In genomic region chr13:95822918-95823317, GRCm38 (mm10) we compare ENCODE assay signal across 17 mouse cellular contexts.
DNase-seq lines count a peak whose midpoint lies in the region; ATAC-seq and TF ChIP-seq lines count a peak whose summit lies in the region.
"Had no signal": no experiment of that assay in that cellular context is flagged by ENCODE, and none has a peak within 500 bp of the region (broad histone marks: within the 10 kb centered on the region; RNA-seq: fewer than 3 reads in every experiment).

No protein-coding gene starts in this region.

- no peaks in the 10 kb centered on the region for H3K36me3 ChIP-seq in hindbrain, embryonic 16.5 days (ENCODE audit: control insufficient read depth, insufficient read depth, low read length)
- no peaks in the 10 kb centered on the region for H3K36me3 ChIP-seq in hindbrain, embryonic 11.5 days (ENCODE audit: control insufficient read depth, insufficient read depth, low read length)
- no peaks in the 10 kb centered on the region for H3K36me3 ChIP-seq in forebrain, embryonic 14.5 days (ENCODE audit: control insufficient read depth, insufficient read depth, low read length)
- no peaks in the 10 kb centered on the region for H3K36me3 ChIP-seq in midbrain, postnatal 0 days (ENCODE audit: insufficient read depth, low read length)
- H3K36me3 ChIP-seq: embryonic facial prominence, embryonic 12.5 days; heart, embryonic 13.5 days; stomach, embryonic 15.5 days had no signal

- H3K4me3 ChIP-seq in hindbrain, embryonic 16.5 days (ENCODE audit: low read length): no peak overlapping the region
- no peak overlapping the region for H3K4me3 ChIP-seq in hindbrain, embryonic 11.5 days (ENCODE audit: low read depth, low read length)
- H3K4me3 ChIP-seq in forebrain, embryonic 14.5 days (ENCODE audit: low read depth, low read length): no peak overlapping the region
- H3K4me3 ChIP-seq in midbrain, postnatal 0 days (ENCODE audit: low read depth, low read length): no peak overlapping the region
- H3K4me3 ChIP-seq: embryonic facial prominence, embryonic 12.5 days; heart, embryonic 13.5 days; stomach, embryonic 15.5 days had no signal

- ATAC-seq in hindbrain, embryonic 16.5 days: peak; percentile 71; the same call in 1 of the 2 replicates
- no peak for ATAC-seq in hindbrain, embryonic 11.5 days (ENCODE audit: low FRiP score)
- ATAC-seq in forebrain, embryonic 14.5 days: peak; percentile 46; the same call in 1 of the 2 replicates
- peak; percentile 74 for ATAC-seq in midbrain, postnatal 0 days (ENCODE audit: low FRiP score)

- no peaks in the 10 kb centered on the region for H3K9me3 ChIP-seq in hindbrain, embryonic 16.5 days (ENCODE audit: control insufficient read depth, low read length)
- no peaks in the 10 kb centered on the region for H3K9me3 ChIP-seq in hindbrain, embryonic 11.5 days (ENCODE audit: control insufficient read depth, low read length)
- H3K9me3 ChIP-seq in forebrain, embryonic 14.5 days (replicated peaks; ENCODE audit: control insufficient read depth, low read length): no peaks in the 10 kb centered on the region
- no peaks in the 10 kb centered on the region for H3K9me3 ChIP-seq in midbrain, postnatal 0 days (ENCODE audit: low read length)
- H3K9me3 ChIP-seq: embryonic facial prominence, embryonic 12.5 days; stomach, embryonic 15.5 days had no signal

- no peak overlapping the region for H3K9ac ChIP-seq in hindbrain, embryonic 16.5 days (ENCODE audit: low read depth, low read length)
- H3K9ac ChIP-seq in hindbrain, embryonic 11.5 days (ENCODE audit: low read depth, low read length): no peak overlapping the region
- no peak overlapping the region for H3K9ac ChIP-seq in forebrain, embryonic 14.5 days (ENCODE audit: low read length)
- no peak overlapping the region for H3K9ac ChIP-seq in midbrain, postnatal 0 days (replicated peaks; ENCODE audit: low read length, poor library complexity, severe bottlenecking)
- H3K9ac ChIP-seq: embryonic facial prominence, embryonic 12.5 days; heart, embryonic 13.5 days; liver, embryonic 14.5 days; stomach, embryonic 15.5 days had no signal

- 49% methylated on average over 6 of the region's 6 CpGs for WGBS in hindbrain, embryonic 16.5 days
- 86% methylated on average over 6 of the region's 6 CpGs for WGBS in hindbrain, embryonic 11.5 days
- WGBS in forebrain, embryonic 14.5 days: 33% methylated on average over 6 of the region's 6 CpGs
- 25% methylated on average over 6 of the region's 6 CpGs for WGBS in midbrain, postnatal 0 days

- H3K4me1 ChIP-seq in hindbrain, embryonic 16.5 days (ENCODE audit: control insufficient read depth, insufficient read depth, low read depth, low read length): no peaks in the 10 kb centered on the region; the same call in 1 of the 2 replicates
- no peaks in the 10 kb centered on the region for H3K4me1 ChIP-seq in hindbrain, embryonic 11.5 days (replicated peaks; ENCODE audit: control insufficient read depth, insufficient read depth, low read length)
- H3K4me1 ChIP-seq in forebrain, embryonic 14.5 days (ENCODE audit: control insufficient read depth, insufficient read depth, low read length): peaks cover 6% of the 10 kb centered on the region; the same call in 1 of the 2 replicates
- H3K4me1 ChIP-seq in midbrain, postnatal 0 days (ENCODE audit: insufficient read depth, low read length): no peaks in the 10 kb centered on the region; the same call in 1 of the 2 replicates

- H3K27me3 ChIP-seq in hindbrain, embryonic 16.5 days (replicated peaks; ENCODE audit: control insufficient read depth, insufficient read depth, low read length): no peaks in the 10 kb centered on the region
- no peaks in the 10 kb centered on the region for H3K27me3 ChIP-seq in hindbrain, embryonic 11.5 days (ENCODE audit: control insufficient read depth, insufficient read depth, low read length)
- H3K27me3 ChIP-seq in forebrain, embryonic 14.5 days (replicated peaks; ENCODE audit: control insufficient read depth, insufficient read depth, low read length): no peaks in the 10 kb centered on the region
- no peaks in the 10 kb centered on the region for H3K27me3 ChIP-seq in midbrain, postnatal 0 days (ENCODE audit: insufficient read depth, low read length)
- H3K27me3 ChIP-seq: CH12.LX; embryonic facial prominence, embryonic 12.5 days; heart, embryonic 13.5 days; stomach, embryonic 15.5 days had no signal

- DNase-seq in hindbrain, embryonic 11.5 days (ENCODE audit: low spot score): no peak
- DNase-seq in retina, embryonic 14.5 days (ENCODE audit: low spot score): peak; percentile 40
- DNase-seq in retina, postnatal 1 day: no peak
- DNase-seq in forebrain, embryonic 14.5 days (ENCODE audit: low spot score): peak; percentile 84
- peak; percentile 77 for DNase-seq in midbrain, postnatal 0 days (ENCODE audit: low spot score)
- DNase-seq in thymus, adult 18-20 months: no peak
- DNase-seq: cerebellum, adult 9-10 months; gastrocnemius, postnatal 36 days; kidney, adult 9 months; lung, postnatal 14 days; thymus, postnatal 25 days had no signal

- H3K27ac ChIP-seq in hindbrain, embryonic 16.5 days (ENCODE audit: low read depth, low read length): no peak overlapping the region
- H3K27ac ChIP-seq in hindbrain, embryonic 11.5 days (ENCODE audit: low read depth, low read length): no peak overlapping the region
- H3K27ac ChIP-seq in forebrain, embryonic 14.5 days (ENCODE audit: low read depth, low read length): no peak overlapping the region
- H3K27ac ChIP-seq in midbrain, postnatal 0 days (ENCODE audit: low read depth, low read length): no peak overlapping the region
- H3K27ac ChIP-seq: embryonic facial prominence, embryonic 12.5 days; heart, embryonic 13.5 days; liver, embryonic 14.5 days; stomach, embryonic 15.5 days had no signal

- no peak overlapping the region for H3K4me2 ChIP-seq in hindbrain, embryonic 16.5 days (ENCODE audit: low read length)
- H3K4me2 ChIP-seq in hindbrain, embryonic 11.5 days (replicated peaks; ENCODE audit: low read depth, low read length): no peak overlapping the region
- H3K4me2 ChIP-seq in forebrain, embryonic 14.5 days (ENCODE audit: low read length): no peak overlapping the region
- H3K4me2 ChIP-seq in midbrain, postnatal 0 days (ENCODE audit: low read depth, low read length, poor library complexity, severe bottlenecking): no peak overlapping the region
- H3K4me2 ChIP-seq: embryonic facial prominence, embryonic 12.5 days; heart, embryonic 13.5 days; stomach, embryonic 15.5 days had no signal

- no peak for TF ChIP-seq CTCF in midbrain, postnatal 0 days (IDR thresholded peaks at IDR 0.05)

Comparison
In these comparisons a context has a peak if more than half of its experiments do, and no peak if none do; other contexts are left out.
1. DNase-seq: peak in retina, embryonic 14.5 days (single experiment), forebrain, embryonic 14.5 days (single experiment) and midbrain, postnatal 0 days (single experiment); none in hindbrain, embryonic 11.5 days (single experiment), retina, postnatal 1 day (single experiment) and thymus, adult 18-20 months (0 of 2).